Mouse (Mus musculus) erythroblast, embryonic 14.5 days (primary cell): Measurements from ENCODE around the gene Foxl1. TPM values are rescaled to one million over a fixed set of nuclear protein-coding genes. Genes with fewer than 3 reads are reported as not detected.
A peak's percentile ranks its signal among the peaks of the same experiment; 100 is the strongest.

Experiments used
- H3K27me3 ChIP-seq: 2 replicates; pipeline ENCODE4 v1.6.1; 2012; ENCODE audit warnings: inconsistent platforms; ENCODE audit not compliant: control insufficient read depth
- H3K36me3 ChIP-seq: 2 replicates; pipeline ENCODE4 v1.6.1; 2012; ENCODE audit warnings: mild to moderate bottlenecking, inconsistent platforms; ENCODE audit not compliant: control insufficient read depth
- H3K4me1 ChIP-seq: 2 replicates; pipeline ENCODE4 v1.6.1; 2012; ENCODE audit warnings: inconsistent platforms; ENCODE audit not compliant: control insufficient read depth
- H3K4me3 ChIP-seq: replicated peaks from 2 replicates; pipeline ENCODE3; 2012; ENCODE audit warnings: moderate library complexity, mild to moderate bottlenecking, inconsistent platforms
- H3K9me3 ChIP-seq: 2 replicates; pipeline ENCODE4 v1.6.1; 2012; ENCODE audit warnings: low read length, inconsistent platforms, mixed read lengths; ENCODE audit not compliant: control insufficient read depth
- GATA1 ChIP-seq: IDR thresholded peaks from 2 replicates; pipeline ENCODE4 v1.6.1; 2012; ENCODE audit warnings: low read length, inconsistent platforms, mixed read lengths
- TAL1 ChIP-seq: IDR thresholded peaks from 3 replicates; pipeline ENCODE4 v1.6.1; 2012; ENCODE audit warnings: low read length, inconsistent platforms, mixed read lengths
- polyA plus RNA-seq: library from polyadenylated mRNA; stranded (reverse); fragments of >175 nt; gene quantifications from 2 replicates; pipeline ENCODE4 v1.2.3, GENCODE M21; 2012

Foxl1 gene
- polyA plus RNA-seq, 1 experiment = not detected

DNA sequence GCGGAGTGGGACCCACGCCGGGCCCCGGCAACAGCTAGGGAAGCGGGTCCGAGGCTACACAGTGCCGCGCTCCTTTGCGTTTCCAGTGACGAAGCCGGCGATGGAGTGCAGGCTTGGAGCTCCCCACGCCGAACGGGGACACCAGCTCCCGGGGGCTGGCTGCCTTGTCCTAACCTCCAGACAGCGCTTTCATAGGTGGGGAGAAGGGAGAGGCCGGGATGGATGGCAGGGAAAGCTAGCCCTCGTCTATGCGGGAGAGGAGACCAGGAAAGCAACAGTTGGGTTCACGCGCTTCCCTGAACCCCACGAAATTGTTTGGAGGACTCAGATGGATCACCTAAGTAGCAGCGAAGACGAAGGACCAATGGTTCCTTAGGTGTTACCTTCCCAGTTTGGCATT lies 12.6 kb upstream of the Foxl1 start:
- Histone ChIP-seq H3K4me3 (no peak overlapping the region), H3K36me3 (no peaks in the 10 kb centered on the region), H3K9me3 (peaks cover 23% of the 10 kb centered on the region), H3K27me3 (peaks cover 95% of the 10 kb centered on the region), H3K4me1 (peaks cover 5% of the 10 kb centered on the region)
- TF ChIP-seq TAL1 = no peak
- no peak for TF ChIP-seq GATA1

- Histone ChIP-seq H3K9me3 (peaks cover 23% of the 10 kb centered on the region), H3K4me3 (peak within 1 kb of the TSS; percentile 18), H3K4me1 (peaks cover 5% of the 10 kb centered on the region), H3K27me3 (peaks cover 98% of the 10 kb centered on the region), H3K36me3 (no peaks in the 10 kb centered on the region)
- TF ChIP-seq GATA1 (no peak), TAL1 (no peak)
Observed at GRCm38 (mm10) chr8:121115948-121116347, 11.8 kb upstream of the Foxl1 start, which contains the start of gene Foxc2. Gene Foxc2 (plus strand): TSS chr8:121116171.

- H3K27me3 ChIP-seq = peaks cover 98% of the 10 kb centered on the region
- TF ChIP-seq TAL1 (no peak), GATA1 (no peak)
- peaks cover 23% of the 10 kb centered on the region for H3K9me3 ChIP-seq
Observed at GRCm38 (mm10) chr8:121116591-121117185, 11.1 kb upstream of the Foxl1 start.

DNA sequence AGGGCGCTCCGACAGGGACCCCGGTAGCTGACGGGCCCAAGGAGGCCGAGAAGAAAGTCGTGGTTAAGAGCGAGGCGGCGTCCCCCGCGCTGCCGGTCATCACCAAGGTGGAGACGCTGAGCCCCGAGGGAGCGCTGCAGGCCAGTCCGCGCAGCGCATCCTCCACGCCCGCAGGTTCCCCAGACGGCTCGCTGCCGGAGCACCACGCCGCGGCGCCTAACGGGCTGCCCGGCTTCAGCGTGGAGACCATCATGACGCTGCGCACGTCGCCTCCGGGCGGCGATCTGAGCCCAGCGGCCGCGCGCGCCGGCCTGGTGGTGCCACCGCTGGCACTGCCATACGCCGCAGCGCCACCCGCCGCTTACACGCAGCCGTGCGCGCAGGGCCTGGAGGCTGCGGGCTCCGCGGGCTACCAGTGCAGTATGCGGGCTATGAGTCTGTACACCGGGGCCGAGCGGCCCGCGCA lies 10.5 kb upstream of the Foxl1 start:
- H3K4me3 ChIP-seq = no peak overlapping the region

More at GRCm38 (mm10) chr8:121116591-121117185, 11.1 kb upstream of the Foxl1 start:
- peaks cover 5% of the 10 kb centered on the region for H3K4me1 ChIP-seq
- no peak overlapping the region for H3K4me3 ChIP-seq
- no peaks in the 10 kb centered on the region for H3K36me3 ChIP-seq

GRCm38 (mm10) chr8:121117906-121118305 lies 9.8 kb upstream of the Foxl1 start:
- H3K4me3 ChIP-seq = no peak overlapping the region
- TF ChIP-seq TAL1 = no peak
- H3K9me3 ChIP-seq = peaks cover 23% of the 10 kb centered on the region
- no peaks in the 10 kb centered on the region for H3K36me3 ChIP-seq
- peaks cover 100% of the 10 kb centered on the region for H3K27me3 ChIP-seq
- peaks cover 5% of the 10 kb centered on the region for H3K4me1 ChIP-seq

More for the DNA sequence above, 10.5 kb upstream of the Foxl1 start:
- Histone ChIP-seq H3K27me3 (peaks cover 100% of the 10 kb centered on the region), H3K9me3 (peaks cover 23% of the 10 kb centered on the region), H3K36me3 (no peaks in the 10 kb centered on the region), H3K4me1 (peaks cover 5% of the 10 kb centered on the region)
- TF ChIP-seq TAL1 (no peak), GATA1 (no peak)

- no peak overlapping the region for H3K4me3 ChIP-seq
- no peaks in the 10 kb centered on the region for H3K36me3 ChIP-seq
- peaks cover 23% of the 10 kb centered on the region for H3K9me3 ChIP-seq
- H3K4me1 ChIP-seq = peaks cover 5% of the 10 kb centered on the region
- TF ChIP-seq GATA1 (no peak), TAL1 (no peak)
- peaks cover 100% of the 10 kb centered on the region for H3K27me3 ChIP-seq
Observed at GRCm38 (mm10) chr8:121118634-121119420, 8.9 kb upstream of the Foxl1 start.

DNA sequence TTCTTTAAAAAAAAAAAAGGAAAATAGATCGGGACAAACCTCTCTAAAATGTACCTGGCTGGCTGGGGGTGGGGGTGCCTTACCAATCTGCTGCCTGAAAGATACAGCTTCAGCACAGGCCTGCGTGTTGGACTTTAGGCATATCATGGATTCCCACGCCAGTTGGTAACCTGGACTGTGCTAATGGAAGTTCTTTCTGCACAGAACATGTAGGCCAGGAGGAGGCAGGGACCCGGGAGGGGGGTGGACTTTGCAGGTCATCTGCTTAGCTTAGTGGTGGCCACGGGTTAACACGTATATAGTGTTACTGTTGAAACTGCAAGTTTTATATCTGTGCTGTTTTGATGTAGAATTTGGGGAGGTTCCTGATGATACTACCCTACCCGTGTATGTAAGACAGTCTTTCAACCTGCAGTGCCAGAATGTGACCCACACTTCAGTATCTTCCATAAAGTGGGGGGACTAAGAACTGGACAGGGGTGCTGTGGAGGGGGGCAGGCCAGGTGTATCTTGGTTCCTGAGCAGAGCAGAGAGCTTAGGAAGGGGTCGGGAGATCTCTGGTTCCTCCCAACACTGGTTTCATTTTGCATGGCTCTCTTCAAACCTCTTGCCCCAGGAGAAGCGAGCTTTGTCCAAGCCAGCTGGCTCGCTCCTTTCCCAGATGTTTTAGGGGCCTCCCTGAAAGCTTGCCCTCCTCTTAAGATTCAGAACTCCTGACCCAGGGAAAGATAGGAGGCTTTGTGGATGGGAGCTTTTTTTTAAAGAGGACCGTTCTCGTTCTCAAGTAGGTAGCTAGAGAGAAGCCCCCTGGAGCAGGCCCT lies 7.9 kb upstream of the Foxl1 start:
- H3K27me3 ChIP-seq = peaks cover 99% of the 10 kb centered on the region
- H3K36me3 ChIP-seq = no peaks in the 10 kb centered on the region
- H3K9me3 ChIP-seq = peaks cover 23% of the 10 kb centered on the region
- no peak overlapping the region for H3K4me3 ChIP-seq
- H3K4me1 ChIP-seq = peaks cover 5% of the 10 kb centered on the region
- TF ChIP-seq TAL1 (no peak), GATA1 (no peak)

DNA sequence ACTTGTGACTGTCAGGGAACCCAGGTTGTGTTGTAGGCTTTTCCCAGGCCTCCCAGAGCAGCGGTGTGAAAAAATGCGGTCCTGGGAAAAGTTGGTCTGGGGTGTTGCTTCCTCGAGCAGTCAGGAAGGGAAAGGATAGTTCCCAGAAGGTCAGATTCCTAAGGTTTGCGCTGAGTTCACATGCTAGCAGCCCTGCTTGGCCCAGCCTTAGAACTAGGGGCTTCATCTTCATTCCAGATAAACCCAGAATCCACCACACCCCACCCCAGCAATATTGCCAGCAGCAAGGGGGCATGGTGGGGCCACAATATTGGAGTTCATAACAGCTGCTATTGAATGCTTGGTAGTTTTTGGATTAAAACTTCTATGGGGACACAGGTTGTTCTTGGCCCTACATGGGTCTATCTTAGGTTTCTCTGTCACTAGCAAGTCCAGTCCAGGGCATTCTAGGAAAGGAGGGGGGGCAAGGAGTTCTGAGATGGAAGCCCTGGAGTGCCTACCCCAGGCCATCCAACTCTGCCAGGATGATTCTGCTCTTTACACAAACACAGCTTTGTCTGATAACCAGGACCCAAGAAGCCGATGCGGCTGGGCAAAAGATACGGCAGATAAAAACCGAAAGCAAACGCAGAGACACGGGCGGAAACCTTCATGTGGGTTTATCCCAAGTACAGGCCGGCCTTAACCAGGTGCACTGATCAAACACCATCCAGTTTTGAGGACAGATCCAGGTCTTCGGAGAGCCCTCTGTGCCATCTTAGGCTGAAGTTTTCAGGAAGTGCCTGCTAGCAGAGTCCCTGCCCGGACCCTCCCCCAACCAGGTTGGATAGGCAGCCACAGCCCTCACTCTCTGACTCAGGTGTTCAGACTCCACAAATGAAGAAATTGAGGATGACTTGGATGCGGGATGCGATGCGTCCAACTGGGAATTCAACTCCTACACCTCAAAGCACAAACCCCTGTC lies 7.0 kb upstream of the Foxl1 start:
- Histone ChIP-seq H3K36me3 (no peaks in the 10 kb centered on the region), H3K9me3 (peaks cover 18% of the 10 kb centered on the region), H3K27me3 (peaks cover 99% of the 10 kb centered on the region), H3K4me1 (peaks cover 5% of the 10 kb centered on the region), H3K4me3 (no peak overlapping the region)
- TF ChIP-seq GATA1 = no peak
- TF ChIP-seq TAL1 = no peak
